Mouse (Mus musculus) lung, embryonic 14.5 days (tissue): ENCODE data around the gene Pdzd2. TPM values are rescaled to one million over a fixed set of nuclear protein-coding genes. Genes with fewer than 3 reads are reported as not detected.

ENCODE experiments used
- ATAC-seq: fragments of 200-750 bp; cut with Nextera tagmentation; 2 replicates; pipeline ENCODE4 v1.8.0; 2017; ENCODE audit warnings: mild to moderate bottlenecking, moderate TSS enrichment, moderate library complexity; ENCODE audit not compliant: insufficient read depth
- DNase-seq: peaks from one replicate; pipeline ENCODE4 v3.0.0-alpha.2; 2015
- H3K27ac ChIP-seq: fragments of 300-500 bp; sonication (generic); 2 replicates; pipeline ENCODE4 v1.5.1; 2014; ENCODE audit warnings: low read depth, mild to moderate bottlenecking, moderate library complexity
- H3K27me3 ChIP-seq: fragments of 300-500 bp; sonication (generic); 2 replicates; pipeline ENCODE4 v1.6.1; 2014; ENCODE audit warnings: low read length, control low read depth; ENCODE audit not compliant: insufficient read depth
- H3K36me3 ChIP-seq: fragments of 300-500 bp; sonication (generic); 2 replicates; pipeline ENCODE4 v1.6.1; 2014; ENCODE audit warnings: control low read depth; ENCODE audit not compliant: insufficient read depth
- H3K4me1 ChIP-seq: fragments of 300-500 bp; sonication (generic); 2 replicates; pipeline ENCODE4 v1.6.1; 2014; ENCODE audit warnings: antibody characterized with exemption, control low read depth; ENCODE audit not compliant: insufficient read depth
- H3K4me2 ChIP-seq: fragments of 300-500 bp; sonication (generic); 2 replicates; pipeline ENCODE4 v1.6.1; 2014; ENCODE audit warnings: mild to moderate bottlenecking
- H3K4me3 ChIP-seq: fragments of 300-500 bp; sonication (generic); 2 replicates; pipeline ENCODE4 v1.5.1; 2014; ENCODE audit warnings: low read depth, low read length
- H3K9ac ChIP-seq: fragments of 300-500 bp; sonication (generic); 2 replicates; pipeline ENCODE4 v1.6.1; 2014
- H3K9me3 ChIP-seq: fragments of 300-500 bp; sonication (generic); 2 replicates; pipeline ENCODE4 v1.6.1; 2016; ENCODE audit warnings: low read depth, low read length, control low read depth
- CTCF ChIP-seq: IDR thresholded peaks from 2 replicates; pipeline ENCODE4 v1.5.1; 2016; ENCODE audit warnings: antibody characterized with exemption, low read depth
- WGBS: fragments of 180-500 bp; shearing (Covaris S2); extraction: QIAGEN DNeasy Blood & Tissue Kit; methylation state at CpG from one replicate; pipeline ENCODE4 v1.1.7; 2014; 5-methylcytosine and 5-hydroxymethylcytosine counted together
- polyA plus RNA-seq: library from polyadenylated mRNA; unstranded; fragments of >200 nt; fragmentation: Nextera tagmentation; extraction: Ambion mirVana; gene quantifications from 2 replicates; pipeline ENCODE4 v1.2.1, GENCODE M21; 2014

Pdzd2 gene
- polyA plus RNA-seq, 1 experiment from 2014 or later, result 24.1 TPM

GRCm38 (mm10) chr15:12626166-12626565 lies 113.6 kb downstream of the Pdzd2 start:
- no peaks in the 10 kb centered on the region for H3K27me3 ChIP-seq
- ATAC-seq, result no peak
- WGBS, result 58% methylated on average over 8 of the region's 8 CpGs

GRCm38 (mm10) chr15:12625524-12625923 lies 114.2 kb downstream of the Pdzd2 start:
- no peaks in the 10 kb centered on the region for H3K4me1 ChIP-seq
- DNase-seq (no peak), ATAC-seq (no peak)
- H3K4me3 ChIP-seq, result no peak overlapping the region
- TF ChIP-seq CTCF, result no peak
- H3K36me3 ChIP-seq, result no peaks in the 10 kb centered on the region
- no peak overlapping the region for H3K4me2 ChIP-seq
- no peak overlapping the region for H3K27ac ChIP-seq
- no peaks in the 10 kb centered on the region for H3K27me3 ChIP-seq
- 49% methylated on average over 6 of the region's 6 CpGs for WGBS
- no peak overlapping the region for H3K9ac ChIP-seq
- no peaks in the 10 kb centered on the region; the same call in 1 of the 2 replicates for H3K9me3 ChIP-seq

More at GRCm38 (mm10) chr15:12626166-12626565, 113.6 kb downstream of the Pdzd2 start:
- no peaks in the 10 kb centered on the region for H3K36me3 ChIP-seq
- DNase-seq, result no peak
- no peaks in the 10 kb centered on the region; the same call in 1 of the 2 replicates for H3K9me3 ChIP-seq
- no peaks in the 10 kb centered on the region for H3K4me1 ChIP-seq
- TF ChIP-seq CTCF, result no peak
- H3K4me3 ChIP-seq, result no peak overlapping the region
- H3K27ac ChIP-seq, result no peak overlapping the region
- no peak overlapping the region for H3K9ac ChIP-seq
- H3K4me2 ChIP-seq, result no peak overlapping the region

GRCm38 (mm10) chr15:12623521-12623920 lies 116.2 kb downstream of the Pdzd2 start:
- H3K9me3 ChIP-seq, result no peaks in the 10 kb centered on the region; the same call in 1 of the 2 replicates
- H3K4me1 ChIP-seq, result 0 out of 2 replicates have a peak, but pooled peaks cover 6% of the 10 kb centered on the region
- H3K9ac ChIP-seq, result no peak overlapping the region
- TF ChIP-seq CTCF, result no peak
- H3K4me3 ChIP-seq, result no peak overlapping the region
- H3K4me2 ChIP-seq, result no peak overlapping the region
- no peaks in the 10 kb centered on the region for H3K36me3 ChIP-seq
- 87% methylated on average over 4 of the region's 4 CpGs for WGBS
- no peak overlapping the region for H3K27ac ChIP-seq
- H3K27me3 ChIP-seq, result no peaks in the 10 kb centered on the region
- ATAC-seq, result no peak
- DNase-seq, result no peak

GRCm38 (mm10) chr15:12622701-12623100 lies 117.0 kb downstream of the Pdzd2 start:
- Histone ChIP-seq H3K4me1 (0 out of 2 replicates have a peak, but pooled peaks cover 9% of the 10 kb centered on the region), H3K4me2 (no peak overlapping the region), H3K4me3 (no peak overlapping the region), H3K27me3 (no peaks in the 10 kb centered on the region), H3K27ac (no peak overlapping the region), H3K36me3 (no peaks in the 10 kb centered on the region), H3K9me3 (no peaks in the 10 kb centered on the region; the same call in 1 of the 2 replicates), H3K9ac (no peak overlapping the region)
- DNase-seq (no peak), ATAC-seq (no peak)
- WGBS, result 88% methylated on average over 5 of the region's 5 CpGs
- no peak for TF ChIP-seq CTCF

GRCm38 (mm10) chr15:12622093-12622643 lies 117.6 kb downstream of the Pdzd2 start:
- peak; percentile 45; the same call in 1 of the 2 replicates for ATAC-seq
- no peak for TF ChIP-seq CTCF

GRCm38 (mm10) chr15:12619273-12619672 lies 120.5 kb downstream of the Pdzd2 start:
- Histone ChIP-seq H3K27ac (no peak overlapping the region), H3K4me1 (peaks cover 25% of the 10 kb centered on the region; the same call in 1 of the 2 replicates), H3K9ac (no peak overlapping the region), H3K9me3 (no peaks in the 10 kb centered on the region; the same call in 1 of the 2 replicates), H3K36me3 (no peaks in the 10 kb centered on the region), H3K4me2 (no peak overlapping the region), H3K4me3 (no peak overlapping the region), H3K27me3 (no peaks in the 10 kb centered on the region)
- DNase-seq, result no peak
- TF ChIP-seq CTCF, result no peak
- WGBS, result 63% methylated on average over 8 of the region's 8 CpGs
- ATAC-seq, result no peak

More at GRCm38 (mm10) chr15:12622093-12622643, 117.6 kb downstream of the Pdzd2 start:
- H3K4me2 ChIP-seq, result no peak overlapping the region
- no peak for DNase-seq
- H3K9me3 ChIP-seq, result no peaks in the 10 kb centered on the region; the same call in 1 of the 2 replicates
- no peaks in the 10 kb centered on the region for H3K27me3 ChIP-seq
- H3K27ac ChIP-seq, result no peak overlapping the region
- H3K9ac ChIP-seq, result no peak overlapping the region
- H3K4me3 ChIP-seq, result no peak overlapping the region
- 39% methylated on average over 7 of the region's 7 CpGs for WGBS
- H3K36me3 ChIP-seq, result no peaks in the 10 kb centered on the region
- H3K4me1 ChIP-seq, result peaks cover 13% of the 10 kb centered on the region; the same call in 1 of the 2 replicates

GRCm38 (mm10) chr15:12617651-12618050 lies 122.1 kb downstream of the Pdzd2 start:
- Histone ChIP-seq H3K27ac (no peak overlapping the region), H3K4me1 (peaks cover 25% of the 10 kb centered on the region; the same call in 1 of the 2 replicates), H3K9ac (no peak overlapping the region), H3K27me3 (no peaks in the 10 kb centered on the region), H3K4me2 (no peak overlapping the region), H3K4me3 (no peak overlapping the region), H3K36me3 (no peaks in the 10 kb centered on the region), H3K9me3 (no peaks in the 10 kb centered on the region)
- ATAC-seq (no peak), DNase-seq (no peak)
- TF ChIP-seq CTCF, result no peak
- 49% methylated on average over 11 of the region's 11 CpGs for WGBS
